Mouse (Mus musculus) megakaryocyte, embryonic 14.5 days (primary cell): ENCODE data around the gene Taf3.

Source experiments
- FLI1 ChIP-seq: IDR thresholded peaks from 2 replicates; pipeline ENCODE4 v1.6.1; 2012; ENCODE audit warnings: low read length, inconsistent platforms, mixed read lengths
- GATA1 ChIP-seq: IDR thresholded peaks from 3 replicates; pipeline ENCODE4 v1.6.1; 2012; ENCODE audit warnings: mixed read lengths, low read length, inconsistent platforms, borderline replicate concordance

GRCm38 (mm10) chr2:9888913-9889650, 159.3 kb downstream of the Taf3 start, which contains the start of gene 9230102O04Rik:
- no peak for TF ChIP-seq GATA1
- TF ChIP-seq FLI1 = no peak
